ENCODE assay signal across 22 mouse cellular contexts in genomic region chr17:80477679-80478078, GRCm38 (mm10). TPM values are rescaled to one million over a fixed set of nuclear protein-coding genes. Genes with fewer than 3 reads are reported as not detected.
DNase-seq lines count a peak whose midpoint lies in the region; ATAC-seq and TF ChIP-seq lines count a peak whose summit lies in the region.
"Had no signal": no experiment of that assay in that cellular context is flagged by ENCODE, and none has a peak within 500 bp of the region (broad histone marks: within the 10 kb centered on the region; RNA-seq: fewer than 3 reads in every experiment).

No protein-coding gene starts in this region.

- H3K36me3 ChIP-seq in heart, embryonic 13.5 days, result peaks cover 10% of the 10 kb centered on the region; the same call in 1 of the 2 replicates
- peaks cover 11% of the 10 kb centered on the region; the same call in 1 of the 2 replicates for H3K36me3 ChIP-seq in liver, embryonic 13.5 days
- no peaks in the 10 kb centered on the region for H3K36me3 ChIP-seq in neural tube, embryonic 15.5 days
- no peaks in the 10 kb centered on the region for H3K36me3 ChIP-seq in splenic B cell, adult 2 months (ENCODE audit: control insufficient read depth, insufficient read depth, low read length, poor library complexity, severe bottlenecking)
- H3K36me3 ChIP-seq: intestine, embryonic 15.5 days had no signal

- H3K9ac ChIP-seq in heart, embryonic 13.5 days, result no peak overlapping the region
- H3K9ac ChIP-seq in liver, embryonic 13.5 days, result no peak overlapping the region
- H3K9ac ChIP-seq in neural tube, embryonic 15.5 days (replicated peaks), result no peak overlapping the region
- H3K9ac ChIP-seq: intestine, embryonic 15.5 days had no signal

- H3K9me3 ChIP-seq in heart, embryonic 13.5 days, result no peaks in the 10 kb centered on the region
- H3K9me3 ChIP-seq in liver, embryonic 13.5 days (replicated peaks), result no peaks in the 10 kb centered on the region
- H3K9me3 ChIP-seq in neural tube, embryonic 15.5 days (replicated peaks), result no peaks in the 10 kb centered on the region
- H3K9me3 ChIP-seq: forebrain, embryonic 10.5 days; heart, embryonic 10.5 days; hindbrain, embryonic 12.5 days; intestine, embryonic 15.5 days had no signal

- peaks cover 28% of the 10 kb centered on the region for H3K4me1 ChIP-seq in heart, embryonic 13.5 days
- peaks cover 72% of the 10 kb centered on the region for H3K4me1 ChIP-seq in liver, embryonic 13.5 days (replicated peaks)
- H3K4me1 ChIP-seq in neural tube, embryonic 15.5 days, result peaks cover 27% of the 10 kb centered on the region
- H3K4me1 ChIP-seq in lung, adult 2 months (ENCODE audit: control insufficient read depth, insufficient read depth, low read length), result peaks cover 12% of the 10 kb centered on the region

- no peak overlapping the region for H3K4me3 ChIP-seq in heart, embryonic 13.5 days
- H3K4me3 ChIP-seq in liver, embryonic 13.5 days (replicated peaks), result no peak overlapping the region
- no peak overlapping the region for H3K4me3 ChIP-seq in neural tube, embryonic 15.5 days (replicated peaks)
- H3K4me3 ChIP-seq in lung, adult 2 months (replicated peaks; ENCODE audit: extremely low read depth, low read depth, low read length), result no peak overlapping the region
- H3K4me3 ChIP-seq: heart, adult 2 months had no signal

- TF ChIP-seq CTCF in lung, adult 2 months (IDR thresholded peaks at IDR 0.05; ENCODE audit: insufficient read depth, low read length), result no peak

- WGBS in heart, embryonic 13.5 days, result 82% methylated on average over 2 of the region's 2 CpGs
- 71% methylated on average over 2 of the region's 2 CpGs for WGBS in liver, embryonic 13.5 days (ENCODE audit: insufficient replicate concordance)
- WGBS in neural tube, embryonic 15.5 days, result 95% methylated on average over 2 of the region's 2 CpGs
- WGBS in lung, adult 2 months, result 83% methylated on average over 2 of the region's 2 CpGs

- no peak for DNase-seq in heart, adult 11 months
- no peak for DNase-seq in liver, embryonic 13.5 days
- no peak for DNase-seq in liver
- DNase-seq in neural tube, embryonic 10.5 days (ENCODE audit: extremely low spot score, low spot score), result no peak
- peak; percentile 59 for DNase-seq in splenic B cell, adult 2 months (ENCODE audit: low read depth, low spot score)
- DNase-seq in lung, adult 2 months, result no peak
- DNase-seq: adrenal gland, postnatal 10 days; adrenal gland, postnatal 36 days; cerebellum, adult 18-20 months; cerebellum, adult 9-10 months; cerebellum, postnatal 14 days; gastrocnemius, postnatal 25 days; heart, adult 2 months had no signal

- no peak overlapping the region for H3K27ac ChIP-seq in heart, embryonic 13.5 days (replicated peaks)
- H3K27ac ChIP-seq in liver, embryonic 13.5 days, result no peak overlapping the region
- H3K27ac ChIP-seq in neural tube, embryonic 15.5 days (replicated peaks), result no peak overlapping the region
- H3K27ac ChIP-seq: forebrain, embryonic 10.5 days; heart, adult 2 months; heart, embryonic 10.5 days; hindbrain, embryonic 12.5 days; intestine, embryonic 15.5 days had no signal

- H3K4me2 ChIP-seq in heart, embryonic 13.5 days, result 0 out of 2 replicates have a peak overlapping the region, but pooled peaks have one; percentile 86
- peak overlapping the region; percentile 90; the same call in 1 of the 2 replicates for H3K4me2 ChIP-seq in liver, embryonic 13.5 days
- H3K4me2 ChIP-seq in neural tube, embryonic 15.5 days, result peak overlapping the region; percentile 67

- ATAC-seq in heart, embryonic 13.5 days (ENCODE audit: extremely low read depth, insufficient number of reproducible peaks, low FRiP score, low TSS enrichment), result no peak
- ATAC-seq in liver, embryonic 13.5 days (ENCODE audit: low read depth), result no peak
- ATAC-seq in neural tube, embryonic 15.5 days (ENCODE audit: low FRiP score), result no peak
- ATAC-seq: CD4-positive, CD25-positive, alpha-beta regulatory T cell, adult 4 months; forebrain, embryonic 14.5 days; intestine, embryonic 15.5 days; Patski had no signal

- TF ChIP-seq POLR2A in lung, adult 2 months (IDR thresholded peaks at IDR 0.05; ENCODE audit: borderline replicate concordance, extremely low read depth, low read depth, low read length), result no peak

- no peaks in the 10 kb centered on the region for H3K27me3 ChIP-seq in heart, embryonic 13.5 days (replicated peaks)
- no peaks in the 10 kb centered on the region for H3K27me3 ChIP-seq in liver, embryonic 13.5 days
- no peaks in the 10 kb centered on the region for H3K27me3 ChIP-seq in neural tube, embryonic 15.5 days (replicated peaks)
- H3K27me3 ChIP-seq in splenic B cell, adult 2 months (ENCODE audit: control insufficient read depth, insufficient read depth, low read length, poor library complexity, severe bottlenecking), result no peaks in the 10 kb centered on the region
- H3K27me3 ChIP-seq: hindbrain, embryonic 12.5 days; intestine, embryonic 15.5 days; Patski had no signal

RNA-seq across cellular contexts. Expression of gene Sos1, which starts 2.6 kb away (rescaled TPM):
- 2.2 TPM in 2 replicates for polyA plus RNA-seq in heart, embryonic 13.5 days (2015; fragmentation: Nextera tagmentation; extraction: Ambion mirVana)
- 1.1 TPM in 2 replicates for polyA plus RNA-seq in liver, embryonic 13.5 days (2015; fragmentation: Nextera tagmentation; extraction: Ambion mirVana)
- 6.8 and 7.9 TPM in 2 replicates for polyA plus RNA-seq in neural tube, embryonic 15.5 days (2015; fragmentation: Nextera tagmentation; extraction: Ambion mirVana)
- polyA plus RNA-seq in lung, adult 2 months (2012; rRNA removed), result 2.5 and 2.9 TPM in 2 replicates
